Mouse (Mus musculus) G1E (cell line): ENCODE data around the gene Chd5.

Experiments
- CTCF ChIP-seq: IDR thresholded peaks from 2 replicates; pipeline ENCODE4 v1.5.1; 2012; ENCODE audit warnings: low read depth, low read length, inconsistent platforms, mixed read lengths
- TAL1 ChIP-seq: conservative IDR thresholded peaks from 2 replicates; pipeline ENCODE4 v1.6.1; 2012; ENCODE audit warnings: low read depth, low read length, inconsistent platforms, mixed read lengths

GRCm38 (mm10) chr4:152318517-152319234 lies 19.8 kb upstream of the Chd5 start, which contains the start of gene Rnf207:
- TF ChIP-seq CTCF (no peak), TAL1 (no peak)
